Mouse (Mus musculus) lung, embryonic 16.5 days (tissue): ENCODE measurements around the gene Zfp553. TPM values are rescaled to one million over a fixed set of nuclear protein-coding genes. Genes with fewer than 3 reads are reported as not detected.
"Not testable (repeated sequence)": the region's sequence is repeated elsewhere in the genome, so short reads cannot be mapped to it uniquely, and the experiment has no call there.

Experiments used
- ATAC-seq: fragments of 200-750 bp; cut with Nextera tagmentation; 2 replicates; pipeline ENCODE4 v1.8.0; 2017; ENCODE audit warnings: low read depth, mild to moderate bottlenecking, moderate library complexity
- H3K27ac ChIP-seq: fragments of 300-500 bp; sonication (generic); 2 replicates; pipeline ENCODE4 v1.5.1; 2014; ENCODE audit warnings: mild to moderate bottlenecking, control low read depth, low read length
- H3K27me3 ChIP-seq: fragments of 300-500 bp; sonication (generic); 2 replicates; pipeline ENCODE4 v1.6.1; 2014; ENCODE audit warnings: low read depth, low read length, mixed read lengths; ENCODE audit not compliant: control insufficient read depth, insufficient read depth
- H3K36me3 ChIP-seq: fragments of 300-500 bp; sonication (generic); 2 replicates; pipeline ENCODE4 v1.6.1; 2014; ENCODE audit warnings: low read length; ENCODE audit not compliant: control insufficient read depth, insufficient read depth
- H3K4me1 ChIP-seq: fragments of 300-500 bp; sonication (generic); replicated peaks from 2 replicates; pipeline ENCODE4 v1.6.1; 2014; ENCODE audit warnings: low read length, mixed read lengths; ENCODE audit not compliant: control insufficient read depth, insufficient read depth
- H3K4me2 ChIP-seq: fragments of 300-500 bp; sonication (generic); 2 replicates; pipeline ENCODE4 v1.6.1; 2014; ENCODE audit warnings: low read depth, low read length, control low read depth
- H3K4me3 ChIP-seq: fragments of 300-500 bp; sonication (generic); 2 replicates; pipeline ENCODE4 v1.5.1; 2014; ENCODE audit warnings: mild to moderate bottlenecking, low read length, control low read depth
- H3K9ac ChIP-seq: fragments of 300-500 bp; sonication (generic); 2 replicates; pipeline ENCODE4 v1.6.1; 2014; ENCODE audit warnings: low read length, control low read depth
- H3K9me3 ChIP-seq: fragments of 300-500 bp; sonication (generic); 2 replicates; pipeline ENCODE4 v1.6.1; 2016; ENCODE audit warnings: low read length; ENCODE audit not compliant: control insufficient read depth
- WGBS: fragments of 180-500 bp; shearing (Covaris S2); extraction: QIAGEN DNeasy Blood & Tissue Kit; methylation state at CpG from one replicate; pipeline ENCODE4 v1.1.7; 2014; 5-methylcytosine and 5-hydroxymethylcytosine counted together
- polyA plus RNA-seq: library from polyadenylated mRNA; unstranded; fragments of >200 nt; fragmentation: Nextera tagmentation; extraction: Ambion mirVana; gene quantifications from 2 replicates; pipeline ENCODE4 v1.2.1, GENCODE M21; 2015

The Zfp553 gene
- polyA plus RNA-seq, 1 experiment from 2014 or later: 27.7 TPM

GRCm38 (mm10) chr7:127244658-127245510, 12.0 kb downstream of the Zfp553 start:
- 7% methylated on average over 33 of the region's 33 CpGs for WGBS
- H3K4me2 ChIP-seq: peak overlapping the region; percentile 84
- peaks cover 5% of the 10 kb centered on the region; the same call in 1 of the 2 replicates for H3K36me3 ChIP-seq
- peak; percentile 82 for ATAC-seq
- 0 out of 2 replicates have a peak, but pooled peaks cover 2% of the 10 kb centered on the region for H3K9me3 ChIP-seq
- H3K4me1 ChIP-seq: peaks cover 19% of the 10 kb centered on the region
- peak overlapping the region; percentile 97 for H3K9ac ChIP-seq
- peak overlapping the region; percentile 95 for H3K27ac ChIP-seq
- H3K4me3 ChIP-seq: peak overlapping the region; percentile 94
- H3K27me3 ChIP-seq: no peaks in the 10 kb centered on the region

GRCm38 (mm10) chr7:127250511-127250910, 17.6 kb downstream of the Zfp553 start:
- not testable (repeated sequence) for H3K9me3 ChIP-seq, H3K9ac ChIP-seq, H3K27me3 ChIP-seq, H3K27ac ChIP-seq, H3K4me2 ChIP-seq, ATAC-seq, H3K4me3 ChIP-seq, H3K36me3 ChIP-seq
- peaks cover 19% of the 10 kb centered on the region for H3K4me1 ChIP-seq
- 84% methylated on average over 8 of the region's 8 CpGs for WGBS

DNA sequence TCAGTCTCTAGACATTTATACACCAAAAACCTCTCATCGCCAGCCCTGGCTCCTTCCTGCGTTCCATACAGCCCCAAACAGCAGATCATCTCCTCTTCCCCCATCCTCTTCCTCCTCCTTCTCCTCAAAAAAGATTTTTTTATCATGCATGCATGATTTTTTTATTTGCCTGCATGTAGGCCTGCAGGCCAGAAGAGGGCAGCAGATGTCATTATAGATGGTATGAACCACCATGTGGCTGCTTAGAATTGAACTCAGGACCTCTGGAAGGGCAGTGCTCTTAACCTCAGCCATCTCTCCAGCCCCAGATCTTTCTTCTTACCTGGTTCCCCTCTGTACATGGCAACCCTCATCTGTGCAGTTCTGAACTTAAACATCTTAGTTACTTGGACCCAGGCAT, 19.6 kb downstream of the Zfp553 start:
- H3K4me3 ChIP-seq: no peak overlapping the region
- H3K27ac ChIP-seq: no peak overlapping the region
- peaks cover 10% of the 10 kb centered on the region for H3K4me1 ChIP-seq
- no peaks in the 10 kb centered on the region for H3K9me3 ChIP-seq
- no peak for ATAC-seq
- no peak overlapping the region for H3K4me2 ChIP-seq
- 72% methylated on average over 2 of the region's 2 CpGs for WGBS
- 0 out of 2 replicates have a peak, but pooled peaks cover 3% of the 10 kb centered on the region for H3K36me3 ChIP-seq
- no peaks in the 10 kb centered on the region for H3K27me3 ChIP-seq
- H3K9ac ChIP-seq: no peak overlapping the region

- H3K4me1 ChIP-seq: peaks cover 10% of the 10 kb centered on the region
- no peaks in the 10 kb centered on the region for H3K27me3 ChIP-seq
- H3K27ac ChIP-seq: peak overlapping the region; percentile 84
- peak overlapping the region; percentile 81 for H3K9ac ChIP-seq
- no peak for ATAC-seq
- 0 out of 2 replicates have a peak, but pooled peaks cover 3% of the 10 kb centered on the region for H3K36me3 ChIP-seq
- no peaks in the 10 kb centered on the region for H3K9me3 ChIP-seq
- peak overlapping the region; percentile 72 for H3K4me3 ChIP-seq
- WGBS: 67% methylated on average over 6 of the region's 6 CpGs
- peak overlapping the region; percentile 91 for H3K4me2 ChIP-seq
Measured at GRCm38 (mm10) chr7:127253341-127253740, 20.5 kb downstream of the Zfp553 start.

GRCm38 (mm10) chr7:127253821-127254769, 21.2 kb downstream of the Zfp553 start:
- H3K27me3 ChIP-seq: no peaks in the 10 kb centered on the region
- H3K4me1 ChIP-seq: peaks cover 10% of the 10 kb centered on the region
- under 1% methylated on average over 136 of the region's 136 CpGs for WGBS
- H3K4me3 ChIP-seq: peak overlapping the region; percentile 72
- H3K36me3 ChIP-seq: no peaks in the 10 kb centered on the region
- H3K4me2 ChIP-seq: peak overlapping the region; percentile 91
- peak; percentile 94 for ATAC-seq
- H3K9ac ChIP-seq: peak overlapping the region; percentile 81
- H3K9me3 ChIP-seq: no peaks in the 10 kb centered on the region
- H3K27ac ChIP-seq: peak overlapping the region; percentile 84

GRCm38 (mm10) chr7:127255008-127255407, 22.1 kb downstream of the Zfp553 start:
- no peaks in the 10 kb centered on the region for H3K9me3 ChIP-seq
- H3K36me3 ChIP-seq: no peaks in the 10 kb centered on the region
- H3K9ac ChIP-seq: peak overlapping the region; percentile 78
- H3K4me1 ChIP-seq: peaks cover 16% of the 10 kb centered on the region
- H3K4me2 ChIP-seq: peak overlapping the region; percentile 91
- H3K4me3 ChIP-seq: peak overlapping the region; percentile 72
- no peak for ATAC-seq
- no peaks in the 10 kb centered on the region for H3K27me3 ChIP-seq
- 14% methylated on average over 4 of the region's 4 CpGs for WGBS
- peak overlapping the region; percentile 81; the same call in 1 of the 2 replicates for H3K27ac ChIP-seq

DNA sequence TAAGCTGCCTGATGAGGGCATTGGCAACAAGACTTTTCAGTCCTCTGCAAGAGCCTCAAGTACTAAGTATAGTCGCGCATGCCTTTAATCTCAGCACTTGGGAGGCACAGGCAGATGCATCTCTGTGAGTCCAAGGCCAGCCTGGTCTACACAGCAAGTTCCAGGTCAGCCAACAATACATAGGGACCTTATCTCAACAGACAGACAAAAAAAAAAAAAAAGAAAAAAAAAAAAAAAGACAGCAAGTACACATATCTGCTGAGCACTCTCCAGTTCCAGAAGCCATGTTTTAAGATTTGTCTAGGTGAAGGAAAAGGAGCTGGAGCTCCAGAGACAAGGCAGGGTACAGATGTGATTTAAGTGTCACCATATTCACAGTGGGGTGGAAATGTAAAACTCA, 23.1 kb downstream of the Zfp553 start:
- Histone ChIP-seq H3K4me2 (no peak overlapping the region), H3K9me3 (no peaks in the 10 kb centered on the region), H3K4me1 (peaks cover 18% of the 10 kb centered on the region), H3K9ac (no peak overlapping the region), H3K27me3 (no peaks in the 10 kb centered on the region), H3K4me3 (no peak overlapping the region), H3K27ac (no peak overlapping the region), H3K36me3 (no peaks in the 10 kb centered on the region)
- no peak for ATAC-seq
- WGBS: 90% methylated on average over 2 of the region's 2 CpGs

- H3K9ac ChIP-seq: no peak overlapping the region
- no peak overlapping the region for H3K27ac ChIP-seq
- WGBS: 90% methylated on average over 5 of the region's 5 CpGs
- no peaks in the 10 kb centered on the region for H3K9me3 ChIP-seq
- H3K4me3 ChIP-seq: no peak overlapping the region
- H3K36me3 ChIP-seq: no peaks in the 10 kb centered on the region
- no peaks in the 10 kb centered on the region for H3K27me3 ChIP-seq
- peaks cover 22% of the 10 kb centered on the region for H3K4me1 ChIP-seq
- no peak overlapping the region for H3K4me2 ChIP-seq
- ATAC-seq: no peak
Measured at GRCm38 (mm10) chr7:127256518-127256917, 23.7 kb downstream of the Zfp553 start.
